Mouse (Mus musculus) monocyte, adult 5-6 weeks (primary cell): ENCODE results near the gene Spata13. TPM values are rescaled to one million over a fixed set of nuclear protein-coding genes. Genes with fewer than 3 reads are reported as not detected.
A peak's percentile ranks its signal among the peaks of the same experiment; 100 is the strongest.

ENCODE experiments used
- ATAC-seq: fragments of 153-309, 156-312 bp; replicated peaks from 2 replicates; pipeline ENCODE4 v1.8.0; 2017; ENCODE audit warnings: mild to moderate bottlenecking; ENCODE audit not compliant: low TSS enrichment, insufficient number of reproducible peaks, severe bottlenecking, poor library complexity, low FRiP score
- total RNA-seq: library from RNA; stranded (forward); fragments of 200-1000, 200-491, 200-594 nt; gene quantifications from 3 replicates; pipeline ENCODE4 v1.2.3, GENCODE M21; 2017

Gene Spata13
- total RNA-seq, 1 experiment from 2014 or later = 207 TPM

- no peak for ATAC-seq
Observed at GRCm38 (mm10) chr14:60702377-60703140, 68.8 kb downstream of the Spata13 start.

DNA sequence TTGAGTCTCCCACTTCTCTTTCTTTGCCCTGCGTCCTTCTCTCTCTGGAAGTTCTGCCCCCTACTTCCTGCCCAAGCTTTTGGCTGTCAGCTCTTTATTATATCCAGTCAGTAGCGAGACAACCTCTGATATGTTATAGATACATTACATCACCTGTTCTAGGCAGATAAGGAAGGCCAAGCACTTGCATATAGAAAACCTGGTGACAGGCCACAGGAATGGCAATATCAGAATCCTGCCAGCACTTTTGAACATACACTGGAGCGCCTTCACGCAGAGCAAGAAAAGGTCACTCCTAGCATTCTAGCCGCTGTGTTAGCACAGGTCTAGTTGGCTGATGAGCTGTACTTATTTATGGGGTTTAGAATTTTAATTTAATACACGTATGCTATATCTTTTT is 70.7 kb downstream of the Spata13 start:
- no peak for ATAC-seq

GRCm38 (mm10) chr14:60704961-60705360 is 71.2 kb downstream of the Spata13 start:
- ATAC-seq = peak; percentile 40; the same call in 1 of the 2 replicates

- peak; percentile 63 for ATAC-seq
Observed at GRCm38 (mm10) chr14:60709192-60709591, 75.4 kb downstream of the Spata13 start.

GRCm38 (mm10) chr14:60709749-60710148 is 75.9 kb downstream of the Spata13 start:
- ATAC-seq = no peak

DNA sequence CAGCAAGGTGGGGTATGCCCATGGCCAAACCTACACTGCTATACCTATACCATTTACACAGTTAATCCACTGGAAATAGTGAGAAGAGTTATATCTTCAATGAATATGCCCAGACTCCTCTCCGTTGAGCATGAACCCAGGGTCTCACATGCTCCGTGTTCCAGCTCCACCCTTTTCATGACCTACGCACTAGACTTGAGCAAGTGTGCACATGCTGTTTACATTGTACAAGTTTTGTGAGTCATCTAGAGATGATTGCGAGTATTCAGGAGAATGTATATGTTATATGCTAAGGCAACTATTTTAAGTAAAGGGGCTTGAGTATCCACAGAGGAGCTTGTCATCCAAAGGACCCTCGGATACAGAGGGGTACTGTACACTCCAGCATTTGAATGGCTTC is 77.4 kb downstream of the Spata13 start:
- no peak for ATAC-seq

DNA sequence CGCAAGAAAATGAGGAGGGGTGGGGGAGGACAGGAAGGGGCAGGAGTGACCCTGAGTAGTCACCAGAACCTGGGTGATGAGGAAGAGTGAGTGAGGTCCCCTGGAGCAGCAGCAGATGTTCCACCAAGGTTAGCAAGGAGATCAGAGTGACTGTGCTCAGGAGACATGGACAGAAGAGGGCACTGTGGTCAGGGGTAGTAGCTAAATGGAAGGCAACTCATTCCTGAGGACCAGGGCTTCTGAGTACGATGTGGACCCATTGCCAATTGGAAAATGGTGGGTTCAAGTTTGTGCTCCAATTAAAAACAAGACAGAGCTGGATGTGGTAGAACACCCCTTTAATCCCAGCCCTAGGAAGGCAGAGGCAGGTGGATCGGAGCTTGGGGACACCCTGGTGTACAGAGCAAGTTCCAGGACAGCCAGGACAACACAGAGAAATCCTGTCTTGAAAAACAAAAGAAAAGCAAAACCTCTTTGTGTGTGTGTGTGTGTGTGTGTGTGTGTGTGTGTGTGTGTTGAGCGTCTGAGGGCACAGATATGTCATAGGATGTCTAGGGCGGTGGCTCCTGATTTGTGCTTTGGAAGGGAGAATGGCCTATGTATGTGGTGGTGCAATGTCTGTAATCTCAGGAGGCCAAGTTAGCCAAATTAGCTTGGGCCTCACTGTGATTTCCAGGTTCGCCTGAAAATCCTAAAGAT is 77.9 kb downstream of the Spata13 start:
- no peak for ATAC-seq

GRCm38 (mm10) chr14:60712289-60712830 is 78.6 kb downstream of the Spata13 start:
- ATAC-seq = peak; percentile 29; the same call in 1 of the 2 replicates

DNA sequence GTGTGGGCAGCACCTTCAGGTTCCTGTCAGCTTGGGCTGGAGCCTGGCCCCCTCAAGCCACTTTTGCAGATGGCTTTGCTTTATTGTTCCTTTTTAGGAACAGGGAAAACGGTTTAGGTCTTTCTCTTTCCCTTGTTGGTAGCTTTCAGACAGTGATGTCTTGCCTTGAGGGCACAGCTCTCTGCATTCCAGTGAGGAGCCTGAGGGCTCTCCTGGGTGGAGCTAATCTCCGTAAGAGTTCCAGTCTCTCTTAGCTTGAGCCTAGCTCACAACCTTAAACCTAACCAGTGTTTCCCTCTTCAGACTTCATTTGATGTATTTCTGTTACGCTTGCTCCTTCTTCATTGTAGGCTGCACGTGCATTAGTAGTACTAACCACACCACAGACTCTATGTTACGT is 81.9 kb downstream of the Spata13 start:
- no peak for ATAC-seq

- ATAC-seq = no peak
Observed at GRCm38 (mm10) chr14:60721304-60721703, 87.5 kb downstream of the Spata13 start.

DNA sequence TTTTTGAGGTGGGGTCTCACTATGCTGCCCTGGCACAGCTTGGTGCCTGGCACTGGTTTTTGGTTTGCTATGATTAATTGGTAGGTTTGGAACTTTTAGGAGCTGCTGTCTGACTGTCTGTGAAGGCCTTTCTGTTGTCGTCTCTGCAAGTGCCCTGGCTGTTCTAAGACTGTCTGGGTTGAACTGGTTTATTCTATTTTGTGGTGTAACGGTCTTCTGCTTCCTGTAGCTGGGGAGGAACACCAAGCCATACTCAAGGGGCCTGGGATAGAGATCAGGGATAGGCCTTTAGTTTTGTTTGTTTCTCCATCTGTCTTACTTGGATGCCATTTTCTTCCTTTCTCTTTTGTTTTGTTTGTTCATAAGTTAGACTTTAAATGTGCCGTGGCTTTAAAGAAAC is 88.1 kb downstream of the Spata13 start:
- ATAC-seq = no peak

GRCm38 (mm10) chr14:60726091-60726490 is 92.3 kb downstream of the Spata13 start:
- ATAC-seq = no peak

- ATAC-seq = no peak
Observed at GRCm38 (mm10) chr14:60727130-60727529, 93.3 kb downstream of the Spata13 start.

DNA sequence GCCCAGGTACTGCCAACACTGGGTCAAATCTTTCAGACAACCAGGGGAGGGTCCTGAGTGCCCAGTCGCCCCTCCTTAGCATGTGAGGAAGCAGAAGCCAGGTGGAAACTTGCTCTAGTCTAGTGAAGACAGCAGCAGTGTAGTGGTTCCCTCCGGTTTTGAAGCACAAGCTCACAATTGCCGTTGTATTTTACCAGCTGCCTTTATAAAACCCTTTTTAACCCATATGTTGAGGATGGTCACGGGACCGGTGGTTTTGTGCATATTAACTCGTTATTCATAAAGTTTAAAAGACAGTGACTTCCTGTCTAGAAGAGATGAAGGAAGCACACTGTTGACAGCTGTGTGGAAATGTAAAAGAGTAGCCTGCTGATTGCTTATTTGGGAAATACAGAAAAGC is 98.3 kb downstream of the Spata13 start:
- ATAC-seq = no peak

GRCm38 (mm10) chr14:60732787-60733186 is 99.0 kb downstream of the Spata13 start:
- ATAC-seq = no peak

- ATAC-seq = no peak
Observed at GRCm38 (mm10) chr14:60733706-60734105, 99.9 kb downstream of the Spata13 start.

- no peak for ATAC-seq
Observed at GRCm38 (mm10) chr14:60735206-60735605, 101.4 kb downstream of the Spata13 start.

DNA sequence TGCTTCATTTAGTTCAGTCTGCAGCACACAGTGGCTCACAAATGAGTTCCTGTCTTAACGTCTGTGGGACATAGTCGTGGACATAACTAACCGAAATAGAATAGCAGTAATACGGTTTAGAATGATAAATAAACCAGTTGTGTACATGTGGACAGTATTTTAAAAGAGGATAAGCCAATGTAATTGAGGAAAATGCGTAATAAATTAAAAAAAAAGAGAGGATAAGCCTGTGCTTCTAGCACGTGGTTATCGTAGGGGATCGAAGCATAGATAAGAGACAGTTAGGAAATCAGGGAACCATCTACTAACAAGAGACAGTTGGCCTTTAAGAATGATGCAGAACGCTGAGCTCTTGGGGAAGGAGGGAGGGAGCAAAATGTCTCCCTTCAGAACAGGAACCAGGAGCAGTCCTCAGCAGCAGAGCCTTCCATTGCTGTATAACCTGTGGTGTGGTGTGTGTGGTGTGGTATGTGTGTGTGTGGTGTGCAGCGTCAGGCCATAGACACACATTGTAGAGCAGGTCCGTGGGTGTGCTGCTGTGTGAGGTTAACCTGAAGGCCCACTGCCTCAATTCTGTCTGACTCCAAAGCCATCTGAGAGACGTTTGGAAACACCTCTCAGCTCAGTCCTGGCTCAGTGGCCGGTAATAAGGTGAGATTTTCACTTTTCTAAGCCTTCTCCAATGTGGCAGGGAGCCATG is 102.2 kb downstream of the Spata13 start:
- ATAC-seq = peak; percentile 25

DNA sequence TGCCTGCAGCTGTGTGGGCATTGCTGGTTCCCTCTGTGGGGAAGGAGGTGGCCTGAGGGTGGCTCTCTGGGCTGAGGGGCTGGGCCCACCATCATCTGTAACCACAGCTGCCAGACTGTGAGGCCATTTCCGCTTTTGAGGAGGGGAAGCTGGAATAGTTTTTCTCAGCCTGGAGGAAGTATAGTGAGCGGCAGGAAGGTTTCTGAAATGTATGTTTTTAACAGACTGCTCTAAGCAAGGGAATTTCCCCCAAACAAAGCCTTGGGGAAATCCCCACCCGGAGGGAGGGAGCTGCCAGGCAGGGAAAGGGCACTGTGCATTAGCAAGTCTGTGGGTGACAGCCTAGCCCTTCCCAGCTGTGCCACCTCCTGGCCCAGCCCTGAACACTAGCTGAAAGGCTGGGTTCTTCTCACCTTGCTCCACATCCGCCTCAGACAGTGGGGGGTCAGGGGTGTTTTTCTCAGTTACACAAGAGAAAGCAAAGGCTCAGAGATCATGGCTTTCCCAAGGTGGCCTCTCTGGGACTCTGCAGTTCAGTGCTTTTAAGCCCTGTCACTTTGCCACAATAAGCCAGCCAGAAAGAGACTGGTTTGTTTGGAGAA is 102.9 kb downstream of the Spata13 start:
- ATAC-seq = peak; percentile 68
